Mouse (Mus musculus): ENCODE measurements around the gene Trim38.

Trim38 gene

DNA sequence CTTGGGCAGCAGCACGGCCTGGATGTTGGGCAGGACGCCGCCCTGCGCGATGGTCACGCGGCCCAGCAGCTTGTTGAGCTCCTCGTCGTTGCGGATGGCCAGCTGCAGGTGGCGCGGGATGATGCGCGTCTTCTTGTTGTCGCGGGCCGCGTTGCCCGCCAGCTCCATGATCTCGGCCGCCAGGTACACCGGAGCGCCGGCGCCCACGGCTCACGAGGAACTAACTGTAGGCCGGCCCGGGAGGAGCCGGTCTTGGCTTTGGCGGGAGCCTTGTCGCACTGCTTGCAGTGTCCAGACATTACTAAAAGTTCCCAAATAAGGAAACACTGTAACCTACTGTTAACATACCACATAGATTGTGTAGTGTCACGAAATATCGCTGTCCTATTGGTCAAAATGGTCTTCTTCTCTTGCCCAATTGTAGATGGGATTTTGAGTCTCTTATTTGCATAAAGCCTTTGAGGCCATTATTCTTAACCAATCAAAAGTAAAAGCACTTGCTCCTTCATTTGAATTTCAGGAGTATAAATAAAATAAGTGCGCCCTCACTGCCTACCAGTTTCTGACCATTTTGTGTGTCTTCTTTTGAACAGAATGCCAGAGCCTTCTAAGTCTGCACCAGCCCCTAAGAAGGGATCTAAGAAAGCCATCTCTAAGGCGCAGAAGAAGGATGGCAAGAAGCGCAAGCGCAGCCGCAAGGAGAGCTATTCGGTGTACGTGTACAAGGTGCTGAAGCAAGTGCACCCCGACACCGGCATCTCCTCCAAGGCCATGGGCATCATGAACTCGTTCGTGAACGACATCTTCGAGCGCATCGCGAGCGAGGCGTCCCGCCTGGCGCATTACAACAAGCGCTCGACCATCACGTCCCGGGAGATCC, 23.3 kb upstream of the Trim38 start, which contains the start of gene Hist1h2bb:
Gene Hist1h2bb, plus strand, starts transcription at position 534 of the 880 bp plus-strand sequence.
- peak; percentile 72 to 80 for DNase-seq (ENCODE audit: low spot score in 2 of 2)

DNA sequence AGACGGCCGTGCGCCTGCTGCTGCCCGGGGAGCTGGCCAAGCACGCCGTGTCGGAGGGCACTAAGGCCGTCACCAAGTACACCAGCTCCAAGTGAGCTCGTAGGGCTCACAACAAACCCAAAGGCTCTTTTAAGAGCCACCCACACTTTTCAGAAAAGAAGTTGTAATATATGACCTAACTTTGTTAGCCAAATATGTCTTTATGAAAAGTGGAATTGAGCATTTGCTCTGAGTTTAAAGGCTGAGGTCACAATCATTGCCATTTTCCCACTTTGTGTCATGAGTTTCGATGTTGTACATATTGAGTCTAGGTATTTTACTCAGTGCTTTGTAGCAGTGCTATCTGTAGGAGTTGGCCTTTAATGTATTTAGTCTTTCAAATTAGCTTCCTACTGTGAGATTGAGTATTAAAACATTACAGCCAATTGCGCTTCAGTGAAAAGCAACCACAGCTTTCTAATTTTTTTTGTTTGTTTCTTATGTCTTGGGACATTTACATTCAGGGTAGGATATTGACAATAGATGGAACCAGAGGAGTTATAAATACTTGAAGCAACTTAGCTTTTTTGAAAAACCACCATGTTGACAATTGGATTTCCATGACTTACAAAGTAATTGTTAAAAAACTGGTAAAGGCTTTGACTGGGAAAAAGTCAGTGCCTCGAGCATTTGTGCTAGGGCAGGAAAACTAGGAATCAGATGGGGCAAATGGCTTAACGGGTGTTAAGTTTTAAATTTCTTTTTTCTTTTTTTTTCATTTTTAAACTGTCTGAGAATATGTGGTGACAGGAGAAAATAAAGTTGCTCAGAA, 22.4 kb upstream of the Trim38 start:
- no peak for DNase-seq (ENCODE audit: low spot score in 2 of 2)

DNA sequence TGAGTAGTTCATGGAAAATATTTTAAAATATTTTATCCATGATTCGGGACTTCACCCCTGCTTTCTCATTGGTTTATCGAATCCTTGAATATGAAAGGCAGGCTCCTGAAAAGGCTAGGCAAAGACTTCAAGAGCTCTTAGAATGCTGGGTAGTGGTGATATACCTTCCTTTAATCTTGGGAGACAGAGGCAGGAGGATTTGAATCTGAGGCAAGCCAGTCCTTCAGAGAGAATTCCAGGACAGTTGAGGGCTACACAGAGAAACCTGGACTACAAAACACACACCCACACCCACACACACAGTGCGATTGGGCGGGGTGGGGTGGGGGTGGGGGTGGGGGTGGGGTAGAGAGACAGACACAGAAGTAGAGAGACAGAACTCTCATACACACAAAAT, 21.8 kb upstream of the Trim38 start:
- DNase-seq (ENCODE audit: low spot score in 2 of 2): no peak

DNA sequence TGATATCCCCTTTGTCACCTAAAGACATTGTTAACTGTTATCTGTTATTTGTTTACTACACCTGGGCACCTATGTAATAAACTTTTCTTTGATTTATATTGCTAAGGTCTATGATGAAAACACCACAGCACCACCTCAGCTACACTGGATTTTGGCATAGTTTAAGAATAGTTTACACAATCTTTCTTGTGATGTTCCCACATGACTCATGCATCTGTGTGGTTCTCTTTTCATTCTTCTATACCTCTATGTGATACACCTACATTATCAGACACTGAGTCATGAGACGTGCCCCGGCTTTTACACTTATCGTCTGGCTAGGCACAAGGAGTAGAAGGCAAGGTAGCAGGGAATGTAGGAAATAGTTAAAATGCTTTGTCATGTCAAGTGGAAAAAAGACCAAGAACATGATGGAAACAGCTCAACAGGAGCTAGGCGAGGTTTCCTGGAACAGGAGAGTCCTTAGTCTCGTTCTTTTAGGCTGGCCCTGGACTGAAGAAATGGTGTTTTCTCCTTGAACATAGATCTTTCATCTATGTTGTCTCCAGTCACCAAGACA, 20.1 kb upstream of the Trim38 start:
- DNase-seq (ENCODE audit: low spot score in 2 of 2): no peak

GRCm38 (mm10) chr13:23750839-23751477, 18.8 kb upstream of the Trim38 start, which contains the start of gene Hist1h2ab:
Gene Hist1h2ab (plus strand): TSS chr13:23751126.
- DNase-seq (ENCODE audit: low spot score in 2 of 2): peak; percentile 47 to 60

DNA sequence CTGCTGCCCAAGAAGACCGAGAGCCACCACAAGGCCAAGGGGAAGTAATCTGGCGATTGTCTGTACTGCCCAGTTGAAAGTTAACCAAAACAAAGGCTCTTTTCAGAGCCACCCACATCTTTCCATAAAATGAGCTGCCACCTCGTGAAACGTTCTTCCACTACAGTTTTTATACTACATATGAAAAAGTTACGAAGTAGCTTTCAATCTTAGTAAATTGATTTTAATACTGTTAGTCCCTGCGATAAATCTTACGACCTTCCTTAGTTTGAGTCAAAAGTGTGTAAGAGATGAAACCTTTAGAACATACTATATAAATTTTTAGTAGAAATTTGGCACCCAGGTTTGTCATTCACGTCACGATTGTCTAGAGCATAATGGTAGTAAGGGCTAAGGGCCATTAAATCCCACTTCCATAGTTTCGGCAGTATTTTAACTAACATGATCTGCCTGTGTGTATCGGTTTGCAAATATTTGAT, 18.2 kb upstream of the Trim38 start:
- no peak for DNase-seq (ENCODE audit: low spot score in 2 of 2)

GRCm38 (mm10) chr13:23752067-23752741, 17.5 kb upstream of the Trim38 start, which contains the start of gene Hist1h3b:
Gene Hist1h3b (plus strand): TSS chr13:23752267.
- DNase-seq (ENCODE audit: low spot score in 2 of 2): peak; percentile 98

DNA sequence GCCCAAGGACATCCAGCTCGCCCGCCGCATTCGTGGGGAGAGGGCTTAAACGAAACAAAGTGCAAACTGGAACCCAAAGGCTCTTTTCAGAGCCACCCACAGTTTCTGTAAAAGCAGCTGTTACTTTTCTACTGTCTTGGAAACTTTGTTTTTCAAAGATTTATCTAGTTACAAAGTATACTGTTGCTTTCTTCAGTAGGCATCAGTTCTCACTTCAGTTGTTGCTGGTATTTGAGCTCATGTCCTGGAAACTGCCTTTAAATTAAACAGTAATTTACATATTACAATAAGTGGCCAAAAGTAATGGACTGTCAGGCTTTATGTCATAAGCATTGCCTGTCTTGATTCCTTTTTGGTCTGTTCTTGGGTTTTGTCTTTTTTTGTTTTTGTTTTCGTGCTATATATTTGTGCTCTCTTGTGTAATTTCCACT, 17.0 kb upstream of the Trim38 start:
- no peak for DNase-seq (ENCODE audit: low spot score in 2 of 2)

DNA sequence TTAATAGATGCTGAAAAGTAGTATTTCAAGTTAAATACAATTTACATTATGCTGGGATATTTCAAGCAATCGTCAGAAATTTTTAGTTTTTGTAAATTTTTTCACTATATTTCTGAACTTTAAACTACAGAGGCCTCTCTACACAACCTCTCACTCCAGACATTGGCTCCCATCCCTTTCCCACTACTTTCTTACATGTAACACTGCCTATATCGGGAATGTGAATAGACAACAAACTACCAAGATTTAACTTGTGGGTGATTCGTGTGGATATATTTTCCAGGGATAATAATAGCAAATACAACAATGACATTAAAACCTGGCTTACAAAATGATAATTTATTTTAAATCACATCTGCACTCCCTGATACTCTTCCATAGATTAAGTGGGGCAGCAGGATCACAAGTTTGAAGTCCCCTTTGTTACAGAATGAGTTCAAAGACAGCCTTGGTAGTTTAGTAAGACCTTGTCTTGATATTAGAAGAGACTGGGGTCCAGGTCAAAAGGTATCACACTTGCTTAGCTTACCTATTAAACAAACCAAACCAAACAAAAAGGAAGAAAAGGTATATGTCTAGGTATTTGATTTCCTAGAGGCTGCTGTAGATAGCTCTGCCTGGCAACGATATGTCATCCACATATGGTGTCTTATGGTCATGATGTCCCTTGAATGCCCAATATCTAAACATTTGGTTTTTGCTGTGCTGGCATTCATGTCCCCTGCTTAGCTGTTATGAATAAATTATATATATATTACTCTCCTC, 16.2 kb upstream of the Trim38 start:
- no peak for DNase-seq (ENCODE audit: low spot score in 2 of 2)

- DNase-seq (ENCODE audit: low spot score in 2 of 2): no peak
Measured at GRCm38 (mm10) chr13:23755000-23755399, 14.7 kb upstream of the Trim38 start.

DNA sequence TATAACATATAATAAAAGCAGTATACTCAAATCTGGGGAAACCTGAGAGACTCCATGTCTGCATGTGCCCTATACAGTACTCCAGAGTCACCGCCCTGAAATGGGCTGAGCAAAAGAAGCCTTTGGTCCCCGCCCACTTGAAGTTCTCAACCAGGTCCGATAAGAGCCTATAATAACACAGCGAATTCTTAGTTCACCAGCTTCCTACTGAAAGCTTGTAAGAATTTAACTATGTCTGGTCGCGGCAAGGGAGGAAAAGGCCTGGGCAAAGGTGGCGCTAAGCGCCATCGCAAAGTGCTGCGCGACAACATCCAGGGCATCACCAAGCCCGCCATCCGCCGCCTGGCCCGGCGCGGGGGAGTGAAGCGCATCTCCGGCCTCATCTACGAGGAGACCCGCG, 12.9 kb upstream of the Trim38 start, which contains the start of gene Hist1h4b:
Gene Hist1h4b, plus strand, starts transcription at position 224 of the 400 bp plus-strand sequence.
- DNase-seq (ENCODE audit: low spot score in 2 of 2): peak; percentile 92 to 97

- no peak for DNase-seq (ENCODE audit: low spot score in 2 of 2)
Measured at GRCm38 (mm10) chr13:23757211-23757773, 12.4 kb upstream of the Trim38 start.

GRCm38 (mm10) chr13:23757921-23758320, 11.8 kb upstream of the Trim38 start:
- DNase-seq (ENCODE audit: low spot score in 2 of 2): no peak

GRCm38 (mm10) chr13:23759251-23759771, 10.4 kb upstream of the Trim38 start:
- DNase-seq (ENCODE audit: low spot score in 2 of 2): no peak

- DNase-seq (ENCODE audit: low spot score in 2 of 2): no peak
Measured at GRCm38 (mm10) chr13:23759916-23760239, 9.8 kb upstream of the Trim38 start.

GRCm38 (mm10) chr13:23760240-23760971, 9.3 kb upstream of the Trim38 start:
- DNase-seq (ENCODE audit: low spot score in 2 of 2): no peak

GRCm38 (mm10) chr13:23760972-23761864, 8.5 kb upstream of the Trim38 start, which contains the start of gene Hist1h4a:
Gene Hist1h4a (minus strand): TSS chr13:23761230.
- peak; percentile 98 to 99 for DNase-seq (ENCODE audit: low spot score in 2 of 2)
